Mouse (Mus musculus): ENCODE measurements around the gene Mapk11.

Mapk11 gene

GRCm38 (mm10) chr15:89173024-89173905 lies 23.8 kb upstream of the Mapk11 start:
- DNase-seq (ENCODE audit: low spot score) = no peak

GRCm38 (mm10) chr15:89172276-89172935 lies 23.0 kb upstream of the Mapk11 start:
- no peak for DNase-seq (ENCODE audit: low spot score)

GRCm38 (mm10) chr15:89171526-89172051 lies 22.2 kb upstream of the Mapk11 start:
- no peak for DNase-seq (ENCODE audit: low spot score)

- DNase-seq (ENCODE audit: low spot score) = no peak
Observed at GRCm38 (mm10) chr15:89170102-89170501, 20.7 kb upstream of the Mapk11 start.

GRCm38 (mm10) chr15:89169431-89169830 lies 20.0 kb upstream of the Mapk11 start:
- DNase-seq (ENCODE audit: low spot score) = no peak

GRCm38 (mm10) chr15:89168922-89169321 lies 19.5 kb upstream of the Mapk11 start:
- DNase-seq (ENCODE audit: low spot score) = no peak

GRCm38 (mm10) chr15:89165478-89165877 lies 16.1 kb upstream of the Mapk11 start:
- no peak for DNase-seq (ENCODE audit: low spot score)

- no peak for DNase-seq (ENCODE audit: low spot score)
Observed at GRCm38 (mm10) chr15:89161397-89161796, 12.0 kb upstream of the Mapk11 start.

- DNase-seq (ENCODE audit: low spot score) = no peak
Observed at GRCm38 (mm10) chr15:89158516-89158915, 9.1 kb upstream of the Mapk11 start.

- DNase-seq (ENCODE audit: low spot score) = no peak
Observed at GRCm38 (mm10) chr15:89157954-89158353, 8.5 kb upstream of the Mapk11 start.

GRCm38 (mm10) chr15:89152312-89152711 lies 2.9 kb upstream of the Mapk11 start:
- no peak for DNase-seq (ENCODE audit: low spot score)

- no peak for DNase-seq (ENCODE audit: low spot score)
Observed at GRCm38 (mm10) chr15:89150041-89150390, 588 bp upstream of the Mapk11 start.

GRCm38 (mm10) chr15:89148496-89149270 lies 745 bp downstream of the Mapk11 start:
- no peak for DNase-seq (ENCODE audit: low spot score)

GRCm38 (mm10) chr15:89147895-89148294 lies 1.5 kb downstream of the Mapk11 start:
- DNase-seq (ENCODE audit: low spot score) = no peak

- DNase-seq (ENCODE audit: low spot score) = no peak
Observed at GRCm38 (mm10) chr15:89147456-89147855, 2.0 kb downstream of the Mapk11 start.

- DNase-seq (ENCODE audit: low spot score) = no peak
Observed at GRCm38 (mm10) chr15:89147024-89147423, 2.4 kb downstream of the Mapk11 start.

- no peak for DNase-seq (ENCODE audit: low spot score)
Observed at GRCm38 (mm10) chr15:89146537-89146936, 2.9 kb downstream of the Mapk11 start.

- DNase-seq (ENCODE audit: low spot score) = no peak
Observed at GRCm38 (mm10) chr15:89145813-89146350, 3.5 kb downstream of the Mapk11 start.

- no peak for DNase-seq (ENCODE audit: low spot score)
Observed at GRCm38 (mm10) chr15:89144965-89145364, 4.5 kb downstream of the Mapk11 start.

GRCm38 (mm10) chr15:89143134-89143533 lies 6.3 kb downstream of the Mapk11 start:
- no peak for DNase-seq (ENCODE audit: low spot score)

GRCm38 (mm10) chr15:89141905-89142304 lies 7.5 kb downstream of the Mapk11 start:
- DNase-seq (ENCODE audit: low spot score) = no peak

GRCm38 (mm10) chr15:89141443-89141842 lies 8.0 kb downstream of the Mapk11 start:
- DNase-seq (ENCODE audit: low spot score) = no peak

Measured in layer of hippocampus, adult 9-10 months (tissue).